Mouse (Mus musculus) stomach, postnatal 0 days (tissue): ENCODE data around the gene Gm14180.

Experiments used
- CTCF ChIP-seq: IDR thresholded peaks from 2 replicates; pipeline ENCODE4 v1.5.1; 2016; ENCODE audit warnings: antibody characterized with exemption, low read depth, mild to moderate bottlenecking, moderate library complexity
- EP300 ChIP-seq: optimal IDR thresholded peaks from 2 replicates; pipeline ENCODE3; 2016; ENCODE audit warnings: antibody characterized with exemption

DNA sequence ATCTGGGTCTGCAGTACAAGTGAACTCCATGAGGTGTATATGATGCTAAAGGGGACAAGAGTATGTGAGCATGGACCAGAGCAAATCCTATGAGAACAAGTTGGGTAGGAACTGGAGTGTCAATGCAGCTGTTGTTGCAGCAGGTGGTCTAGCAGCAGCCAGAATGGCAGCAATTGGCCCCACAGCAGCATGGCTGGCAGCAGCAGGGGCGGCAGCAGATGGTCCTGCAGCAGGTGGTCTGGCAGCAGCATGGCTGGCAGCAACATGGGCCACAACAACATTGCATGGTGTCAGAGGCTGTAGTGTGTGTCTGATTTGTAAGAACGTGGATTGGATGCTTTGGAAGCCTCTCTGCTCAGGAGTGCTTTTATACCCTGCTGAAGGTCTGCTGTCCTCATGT, 10.0 kb downstream of the Gm14180 start:
- TF ChIP-seq CTCF (no peak), EP300 (no peak)
